ENCODE assay signal across 17 mouse cellular contexts in genomic region chr8:127025256-127025717, GRCm38 (mm10). TPM values are rescaled to one million over a fixed set of nuclear protein-coding genes. Genes with fewer than 3 reads are reported as not detected.
DNase-seq lines count a peak whose midpoint lies in the region; ATAC-seq lines count a peak whose summit lies in the region.
"Had no signal": no experiment of that assay in that cellular context is flagged by ENCODE, and none has a peak within 500 bp of the region (broad histone marks: within the 10 kb centered on the region; RNA-seq: fewer than 3 reads in every experiment).

No protein-coding gene starts in this region.

- H3K36me3 ChIP-seq in lung, embryonic 15.5 days = no peaks in the 10 kb centered on the region
- H3K36me3 ChIP-seq in limb, embryonic 13.5 days = no peaks in the 10 kb centered on the region
- H3K36me3 ChIP-seq: hindbrain, embryonic 15.5 days; midbrain, embryonic 15.5 days; neural tube, embryonic 13.5 days had no signal

- peak overlapping the region; percentile 34 for H3K4me2 ChIP-seq in lung, embryonic 15.5 days
- H3K4me2 ChIP-seq in limb, embryonic 13.5 days (replicated peaks) = peak overlapping the region; percentile 3; the same call in 1 of the 2 replicates
- H3K4me2 ChIP-seq: hindbrain, embryonic 15.5 days; midbrain, embryonic 15.5 days; neural tube, embryonic 13.5 days had no signal

- no peaks in the 10 kb centered on the region for H3K9me3 ChIP-seq in lung, embryonic 15.5 days
- H3K9me3 ChIP-seq in limb, embryonic 13.5 days = no peaks in the 10 kb centered on the region
- H3K9me3 ChIP-seq: hindbrain, embryonic 15.5 days; midbrain, embryonic 15.5 days; neural tube, embryonic 13.5 days had no signal

- H3K27me3 ChIP-seq in lung, embryonic 15.5 days = no peaks in the 10 kb centered on the region
- no peaks in the 10 kb centered on the region for H3K27me3 ChIP-seq in limb, embryonic 13.5 days
- H3K27me3 ChIP-seq: hindbrain, embryonic 15.5 days; midbrain, embryonic 15.5 days; neural tube, embryonic 13.5 days had no signal

- 0 out of 2 replicates have a peak, but pooled peaks have one; percentile 19 for ATAC-seq in lung, embryonic 15.5 days (ENCODE audit: borderline replicate concordance, extremely low read depth, low FRiP score, low TSS enrichment)
- ATAC-seq in limb, embryonic 13.5 days (ENCODE audit: low FRiP score, low read depth) = peak; percentile 28; the same call in 1 of the 2 replicates
- ATAC-seq: forebrain, embryonic 14.5 days; midbrain, embryonic 15.5 days had no signal

- H3K27ac ChIP-seq in lung, embryonic 15.5 days = peak overlapping the region; percentile 52
- H3K27ac ChIP-seq in limb, embryonic 13.5 days = no peak overlapping the region
- H3K27ac ChIP-seq: hindbrain, embryonic 15.5 days; midbrain, embryonic 15.5 days; neural tube, embryonic 13.5 days had no signal

- 0 out of 2 replicates have a peak, but pooled peaks cover 4% of the 10 kb centered on the region for H3K4me1 ChIP-seq in lung, embryonic 15.5 days
- H3K4me1 ChIP-seq in limb, embryonic 13.5 days = peaks cover 8% of the 10 kb centered on the region; the same call in 1 of the 2 replicates
- H3K4me1 ChIP-seq: hindbrain, embryonic 15.5 days; midbrain, embryonic 15.5 days; neural tube, embryonic 13.5 days had no signal

- DNase-seq in embryo, embryonic 10.5 days (ENCODE audit: low spot score) = peak; percentile 39
- DNase-seq in embryo, embryonic 10 days (ENCODE audit: low spot score) = no peak
- DNase-seq in lung, postnatal 4 days = no peak
- peak; percentile 72 for DNase-seq in urinary bladder, postnatal 36 days (ENCODE audit: low spot score in 2 of 2)
- DNase-seq in layer of hippocampus, adult 8-10 months (ENCODE audit: low spot score in 2 of 2) = no peak
- no peak for DNase-seq in frontal cortex, postnatal 36 days (ENCODE audit: low spot score in 2 of 2)
- DNase-seq: adrenal gland, postnatal 36 days; gastrocnemius, postnatal 36 days; layer of hippocampus, postnatal 36 days; thymus, postnatal 36 days had no signal

- H3K4me3 ChIP-seq in lung, embryonic 15.5 days = no peak overlapping the region
- no peak overlapping the region for H3K4me3 ChIP-seq in limb, embryonic 13.5 days
- H3K4me3 ChIP-seq: hindbrain, embryonic 15.5 days; midbrain, embryonic 15.5 days; neural tube, embryonic 13.5 days had no signal

- no peak overlapping the region for H3K9ac ChIP-seq in lung, embryonic 15.5 days
- H3K9ac ChIP-seq in limb, embryonic 13.5 days = no peak overlapping the region
- H3K9ac ChIP-seq: hindbrain, embryonic 15.5 days; midbrain, embryonic 15.5 days; neural tube, embryonic 13.5 days had no signal

- 45% methylated on average over 11 of the region's 11 CpGs for WGBS in lung, embryonic 15.5 days
- WGBS in limb, embryonic 13.5 days = 33% methylated on average over 11 of the region's 11 CpGs

RNA-seq across cellular contexts. Expression of gene Pard3, which starts 38.4 kb away (rescaled TPM):
- polyA plus RNA-seq in lung, embryonic 15.5 days (2015; fragmentation: Nextera tagmentation; extraction: Ambion mirVana) = 21.9 and 23.9 TPM in 2 replicates
- polyA plus RNA-seq in limb, embryonic 13.5 days (2015; fragmentation: Nextera tagmentation; extraction: Ambion mirVana) = 33.2 and 35.0 TPM in 2 replicates
- total RNA-seq in layer of hippocampus, adult 8-10 months (2022) = 10 to 100 TPM; 22.7 to 28.9 (median 25.4) TPM
- total RNA-seq: common myeloid progenitor, adult 5-6 weeks had no signal

RNA-seq across cellular contexts. Expression of gene Rbm34, which starts 54.4 kb away (rescaled TPM):
- polyA plus RNA-seq in lung, embryonic 15.5 days (2015; fragmentation: Nextera tagmentation; extraction: Ambion mirVana) = 22.7 and 23.2 TPM in 2 replicates
- 26.6 and 29.3 TPM in 2 replicates for polyA plus RNA-seq in limb, embryonic 13.5 days (2015; fragmentation: Nextera tagmentation; extraction: Ambion mirVana)
- 10 to 100 TPM; 10.4 to 15.6 (median 13.4) TPM for total RNA-seq in layer of hippocampus, adult 8-10 months (2022)

Comparison
In these comparisons a context has a peak if more than half of its experiments do, and no peak if none do; other contexts are left out.
1. DNase-seq: peak in embryo, embryonic 10.5 days (single experiment) and urinary bladder, postnatal 36 days (2 of 2); none in embryo, embryonic 10 days (single experiment), lung, postnatal 4 days (0 of 2), layer of hippocampus, adult 8-10 months (0 of 2) and frontal cortex, postnatal 36 days (0 of 2).